Mouse (Mus musculus) embryonic facial prominence, embryonic 14.5 days (tissue): Measurements from ENCODE around the gene Rag1. TPM values are rescaled to one million over a fixed set of nuclear protein-coding genes. Genes with fewer than 3 reads are reported as not detected.

Experiments used
- ATAC-seq: fragments of 200-750 bp; cut with Nextera tagmentation; 2 replicates; pipeline ENCODE4 v1.8.0; 2017; ENCODE audit warnings: low read depth, moderate number of reproducible peaks, moderate TSS enrichment
- DNase-seq: peaks from one replicate; pipeline ENCODE4 v3.0.0-alpha.2; 2015; ENCODE audit warnings: low spot score
- H3K27ac ChIP-seq: fragments of 300-500 bp; sonication (generic); replicated peaks from 2 replicates; pipeline ENCODE4 v1.5.1; 2014; ENCODE audit warnings: low read depth, mild to moderate bottlenecking, low read length, moderate library complexity
- H3K27me3 ChIP-seq: fragments of 300-500 bp; sonication (generic); replicated peaks from 2 replicates; pipeline ENCODE4 v1.6.1; 2014; ENCODE audit warnings: low read length; ENCODE audit not compliant: control insufficient read depth, insufficient read depth
- H3K36me3 ChIP-seq: fragments of 300-500 bp; sonication (generic); 2 replicates; pipeline ENCODE4 v1.6.1; 2014; ENCODE audit warnings: low read length, mixed read lengths; ENCODE audit not compliant: control insufficient read depth, insufficient read depth
- H3K4me1 ChIP-seq: fragments of 300-500 bp; sonication (generic); 2 replicates; pipeline ENCODE4 v1.6.1; 2014; ENCODE audit warnings: antibody characterized with exemption, low read length; ENCODE audit not compliant: control insufficient read depth, insufficient read depth
- H3K4me2 ChIP-seq: fragments of 300-500 bp; sonication (generic); 2 replicates; pipeline ENCODE4 v1.6.1; 2014; ENCODE audit warnings: low read depth, mild to moderate bottlenecking, low read length, moderate library complexity, mixed read lengths
- H3K4me3 ChIP-seq: fragments of 300-500 bp; sonication (generic); 2 replicates; pipeline ENCODE4 v1.5.1; 2014; ENCODE audit warnings: low read depth, mild to moderate bottlenecking, low read length
- H3K9ac ChIP-seq: fragments of 300-500 bp; sonication (generic); 2 replicates; pipeline ENCODE4 v1.6.1; 2014; ENCODE audit warnings: low read depth, mild to moderate bottlenecking, low read length, moderate library complexity, mixed read lengths
- H3K9me3 ChIP-seq: fragments of 300-500 bp; sonication (generic); 2 replicates; pipeline ENCODE4 v1.6.1; 2016; ENCODE audit warnings: low read length; ENCODE audit not compliant: control insufficient read depth
- WGBS: fragments of 180-500 bp; shearing (Covaris S2); extraction: QIAGEN DNeasy Blood & Tissue Kit; methylation state at CpG from one replicate; pipeline ENCODE4 v1.1.7; 2014; 5-methylcytosine and 5-hydroxymethylcytosine counted together
- polyA plus RNA-seq: library from polyadenylated mRNA; unstranded; fragments of >200 nt; fragmentation: Nextera tagmentation; extraction: Ambion mirVana; gene quantifications from 2 replicates; pipeline ENCODE4 v1.2.1, GENCODE M21; 2014

Gene Rag1
- polyA plus RNA-seq, 1 experiment from 2014 or later = 0.33 TPM

DNA sequence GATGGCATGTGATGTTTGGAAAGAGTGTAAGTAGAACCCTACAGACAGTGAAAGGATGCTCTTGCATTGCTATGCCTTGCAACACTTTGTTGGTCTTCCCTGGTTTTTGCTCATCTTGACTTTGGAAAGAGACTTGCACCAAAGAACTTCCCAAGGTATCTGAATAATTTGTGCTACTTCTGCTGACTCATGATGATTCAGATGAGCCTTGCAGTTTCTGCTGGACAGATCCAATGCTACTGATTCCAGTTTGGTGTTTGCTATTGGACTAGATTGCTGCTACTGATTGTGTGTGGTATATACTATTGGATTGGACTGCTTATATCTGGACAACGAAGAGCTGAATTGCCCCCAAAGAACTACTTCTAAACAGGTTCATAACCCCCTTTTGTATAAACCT lies 46.2 kb downstream of the Rag1 start:
- Histone ChIP-seq H3K27ac (no peak overlapping the region), H3K9me3 (no peaks in the 10 kb centered on the region), H3K36me3 (no peaks in the 10 kb centered on the region), H3K27me3 (no peaks in the 10 kb centered on the region), H3K4me2 (no peak overlapping the region), H3K9ac (no peak overlapping the region), H3K4me1 (peaks cover 32% of the 10 kb centered on the region), H3K4me3 (no peak overlapping the region)
- ATAC-seq (no peak), DNase-seq (no peak)
- WGBS = 92% methylated on average over 1 of the region's 1 CpGs

DNA sequence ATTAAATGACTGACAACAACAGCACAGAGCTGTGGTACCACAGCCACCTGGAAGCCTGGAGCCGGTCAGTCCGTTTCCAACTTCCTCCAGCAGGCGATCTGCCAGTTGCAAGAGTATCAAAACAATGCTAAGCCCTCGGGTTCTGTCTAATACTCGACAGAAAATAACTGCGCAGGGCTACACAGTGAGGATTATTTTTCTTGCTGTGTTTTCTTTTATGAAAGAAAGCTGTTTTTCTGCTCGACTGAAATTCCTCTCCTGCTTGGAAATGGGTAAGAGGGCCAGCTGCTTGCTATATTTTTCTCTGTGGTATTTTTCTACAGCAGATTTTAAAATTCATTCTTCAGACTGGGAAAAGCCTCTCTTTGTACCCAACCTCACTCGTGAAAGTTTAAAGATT lies 48.6 kb downstream of the Rag1 start:
- Histone ChIP-seq H3K36me3 (no peaks in the 10 kb centered on the region), H3K27me3 (no peaks in the 10 kb centered on the region), H3K9ac (no peak overlapping the region), H3K4me1 (peaks cover 32% of the 10 kb centered on the region), H3K4me3 (no peak overlapping the region), H3K27ac (peak overlapping the region; percentile 81), H3K4me2 (peak overlapping the region; percentile 30), H3K9me3 (no peaks in the 10 kb centered on the region)
- DNase-seq (peak; percentile 92), ATAC-seq (peak; percentile 78)
- WGBS = 5% methylated on average over 8 of the region's 8 CpGs

DNA sequence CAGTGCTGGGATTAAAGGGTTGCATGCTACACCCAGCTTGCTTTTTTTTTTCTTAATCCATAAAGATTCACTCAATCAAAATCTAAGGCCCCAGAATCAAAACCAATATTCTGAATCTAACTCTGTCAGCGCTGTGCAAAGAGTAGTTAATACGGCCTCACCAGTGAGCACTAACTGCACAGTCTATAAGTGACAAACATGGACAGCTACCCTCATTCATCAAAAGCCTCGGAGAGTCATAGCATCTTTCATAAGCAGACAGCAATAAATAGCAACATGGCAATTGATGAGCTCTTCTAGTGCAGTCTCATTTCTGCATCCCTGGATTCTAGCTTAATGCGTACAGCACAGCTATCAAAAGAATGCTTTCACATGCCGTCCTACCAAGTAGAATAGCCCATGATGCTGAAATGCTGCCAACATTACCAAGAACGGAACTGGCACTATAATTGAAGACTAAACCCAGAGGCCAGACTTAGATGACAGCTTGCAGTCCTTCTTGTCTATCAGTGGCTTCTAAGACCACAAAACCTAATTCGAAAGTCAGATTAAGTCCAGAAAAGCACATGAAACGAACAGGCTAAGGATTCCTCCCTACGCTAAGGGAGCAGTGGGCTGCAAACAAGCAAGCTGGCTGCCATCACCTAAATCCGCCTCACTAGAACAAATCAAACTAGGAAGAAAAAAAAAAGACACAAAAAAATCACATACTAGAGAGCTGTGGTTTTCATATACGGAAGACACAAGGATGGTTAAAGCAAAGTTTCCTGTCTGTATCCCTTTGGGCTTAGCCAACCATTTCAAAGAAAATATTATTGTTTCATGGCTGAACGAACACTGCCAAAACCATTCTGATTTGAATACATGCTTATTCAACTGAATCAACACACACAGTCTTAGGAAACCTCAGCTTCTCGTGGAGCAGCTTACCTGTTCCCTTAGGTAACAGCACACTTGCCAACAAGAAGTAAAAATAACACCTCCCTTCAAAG lies 50.8 kb downstream of the Rag1 start:
- H3K36me3 ChIP-seq = no peaks in the 10 kb centered on the region
- H3K9ac ChIP-seq = no peak overlapping the region
- 0 out of 2 replicates have a peak overlapping the region, but pooled peaks have one; percentile 18 for H3K4me2 ChIP-seq
- peaks cover 32% of the 10 kb centered on the region for H3K4me1 ChIP-seq
- H3K27me3 ChIP-seq = no peaks in the 10 kb centered on the region
- no peak overlapping the region for H3K27ac ChIP-seq
- DNase-seq = peak; percentile 60
- no peaks in the 10 kb centered on the region for H3K9me3 ChIP-seq
- no peak overlapping the region for H3K4me3 ChIP-seq
- ATAC-seq = no peak
- 48% methylated on average over 13 of the region's 13 CpGs for WGBS

DNA sequence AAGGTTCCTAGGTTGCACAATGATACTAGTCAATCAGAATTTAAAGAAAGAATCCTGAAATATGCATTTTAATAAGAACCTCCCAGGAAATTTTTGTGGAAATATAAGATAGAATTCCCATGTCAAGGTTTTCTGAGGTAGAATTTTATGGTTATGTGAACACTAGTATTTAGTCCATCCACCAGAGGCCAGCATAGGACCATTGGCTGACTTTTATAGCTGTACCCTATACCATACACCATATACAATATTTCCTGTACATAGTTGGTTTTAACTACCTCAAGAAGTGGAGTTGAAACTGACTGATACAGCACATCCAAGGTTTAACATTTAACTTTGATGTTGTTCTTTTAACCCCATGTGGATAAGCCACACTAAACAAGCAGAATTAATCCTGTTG lies 52.1 kb downstream of the Rag1 start:
- Histone ChIP-seq H3K27me3 (no peaks in the 10 kb centered on the region), H3K4me3 (no peak overlapping the region), H3K4me1 (peaks cover 39% of the 10 kb centered on the region), H3K9ac (no peak overlapping the region), H3K27ac (no peak overlapping the region), H3K36me3 (no peaks in the 10 kb centered on the region), H3K4me2 (no peak overlapping the region), H3K9me3 (no peaks in the 10 kb centered on the region)
- ATAC-seq = no peak
- no peak for DNase-seq

DNA sequence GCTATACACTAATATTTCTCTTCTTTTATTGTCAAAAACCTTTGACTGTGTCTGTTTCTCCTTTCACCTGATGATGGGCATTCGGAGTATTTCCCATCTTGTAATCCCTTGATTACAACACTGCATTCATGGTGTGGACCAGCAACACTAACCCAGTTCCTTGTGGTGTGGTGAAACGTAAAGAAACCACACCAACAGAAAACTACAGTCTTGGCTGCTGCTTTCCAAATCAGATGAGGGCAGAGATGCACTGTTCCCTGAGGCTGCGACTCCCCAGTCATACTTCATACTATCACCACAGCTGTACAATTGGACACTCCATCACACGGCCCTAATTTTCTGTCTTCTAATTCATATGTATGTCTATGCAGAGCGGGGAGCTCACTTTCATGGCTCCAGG lies 54.6 kb downstream of the Rag1 start:
- ATAC-seq (no peak), DNase-seq (no peak)
- H3K27ac ChIP-seq = no peak overlapping the region

DNA sequence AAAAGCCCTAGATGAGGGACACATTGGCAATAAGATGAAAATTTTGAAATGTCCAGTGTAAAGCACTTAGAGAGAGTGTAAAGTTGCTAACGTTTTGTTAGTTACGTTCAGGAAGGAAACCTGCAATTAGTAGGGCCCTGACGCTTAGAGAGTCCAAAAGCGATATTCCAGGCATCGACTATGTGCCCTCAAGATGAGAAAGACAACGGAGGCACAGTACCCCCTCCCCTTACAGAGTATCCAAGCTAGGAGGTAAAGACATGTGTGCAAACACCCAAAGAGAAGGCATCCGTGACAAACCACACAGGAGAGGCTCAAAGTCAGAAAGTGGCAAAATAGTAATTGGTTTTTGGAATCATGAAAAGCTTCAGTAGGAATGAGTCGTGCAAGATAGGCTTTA lies 56.4 kb downstream of the Rag1 start:
- H3K4me2 ChIP-seq = no peak overlapping the region
- H3K27me3 ChIP-seq = no peaks in the 10 kb centered on the region
- H3K36me3 ChIP-seq = no peaks in the 10 kb centered on the region
- H3K9me3 ChIP-seq = no peaks in the 10 kb centered on the region
- H3K27ac ChIP-seq = no peak overlapping the region
- H3K4me3 ChIP-seq = no peak overlapping the region
- WGBS = 54% methylated on average over 8 of the region's 8 CpGs
- DNase-seq (no peak), ATAC-seq (peak; percentile 12; the same call in 1 of the 2 replicates)
- no peak overlapping the region for H3K9ac ChIP-seq
- peaks cover 12% of the 10 kb centered on the region for H3K4me1 ChIP-seq

More for the DNA sequence above, 54.6 kb downstream of the Rag1 start:
- H3K4me3 ChIP-seq = no peak overlapping the region
- no peak overlapping the region for H3K4me2 ChIP-seq
- no peaks in the 10 kb centered on the region for H3K27me3 ChIP-seq
- no peaks in the 10 kb centered on the region for H3K9me3 ChIP-seq
- H3K9ac ChIP-seq = no peak overlapping the region
- WGBS = 82% methylated on average over 5 of the region's 5 CpGs
- peaks cover 21% of the 10 kb centered on the region for H3K4me1 ChIP-seq
- H3K36me3 ChIP-seq = no peaks in the 10 kb centered on the region

DNA sequence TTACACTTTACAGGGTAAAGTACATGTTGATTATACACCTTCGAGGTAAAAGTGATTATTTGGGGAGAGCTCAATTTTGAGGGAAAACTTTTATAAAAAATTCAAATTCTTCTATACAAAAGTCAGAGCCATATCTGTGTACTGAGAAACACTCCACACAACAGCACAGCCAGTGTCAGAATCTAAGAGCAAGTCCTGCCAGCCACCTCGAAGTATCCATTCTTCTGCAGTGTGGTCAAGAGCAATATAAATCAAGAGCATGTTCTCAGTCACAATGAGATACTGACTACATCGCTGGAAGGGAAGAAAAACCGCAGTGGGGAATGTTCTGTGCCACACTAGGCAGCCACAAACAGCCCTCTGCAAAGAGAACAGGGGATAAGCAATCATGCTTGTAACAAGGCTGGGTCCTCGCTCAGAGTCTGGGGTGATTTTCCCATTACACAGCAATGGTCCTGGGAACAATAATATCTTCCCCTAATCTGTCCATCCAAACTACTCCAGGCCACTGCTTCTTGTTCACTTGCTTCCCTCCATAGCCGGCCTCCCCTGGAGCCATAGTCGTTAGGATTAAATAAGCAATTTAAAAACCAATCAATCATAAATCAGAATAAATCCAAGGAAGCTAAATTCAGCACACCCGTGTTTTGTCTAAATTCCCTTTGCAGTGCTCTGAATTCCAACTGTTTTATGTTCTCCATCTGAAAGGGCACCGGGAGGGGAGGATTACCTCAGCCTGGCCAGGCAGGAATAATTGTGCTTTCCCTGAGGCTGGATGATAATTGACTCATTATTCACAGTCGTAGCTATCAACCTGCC lies 57.1 kb downstream of the Rag1 start:
- no peak overlapping the region for H3K4me3 ChIP-seq
- no peak overlapping the region for H3K9ac ChIP-seq
- H3K27me3 ChIP-seq = no peaks in the 10 kb centered on the region
- no peaks in the 10 kb centered on the region for H3K36me3 ChIP-seq
- DNase-seq = peak; percentile 68
- H3K4me2 ChIP-seq = no peak overlapping the region
- H3K4me1 ChIP-seq = peaks cover 12% of the 10 kb centered on the region
- WGBS = 26% methylated on average over 10 of the region's 10 CpGs
- no peaks in the 10 kb centered on the region for H3K9me3 ChIP-seq
- ATAC-seq = peak; percentile 76
- peak overlapping the region; percentile 39; the same call in 1 of the 2 replicates for H3K27ac ChIP-seq

DNA sequence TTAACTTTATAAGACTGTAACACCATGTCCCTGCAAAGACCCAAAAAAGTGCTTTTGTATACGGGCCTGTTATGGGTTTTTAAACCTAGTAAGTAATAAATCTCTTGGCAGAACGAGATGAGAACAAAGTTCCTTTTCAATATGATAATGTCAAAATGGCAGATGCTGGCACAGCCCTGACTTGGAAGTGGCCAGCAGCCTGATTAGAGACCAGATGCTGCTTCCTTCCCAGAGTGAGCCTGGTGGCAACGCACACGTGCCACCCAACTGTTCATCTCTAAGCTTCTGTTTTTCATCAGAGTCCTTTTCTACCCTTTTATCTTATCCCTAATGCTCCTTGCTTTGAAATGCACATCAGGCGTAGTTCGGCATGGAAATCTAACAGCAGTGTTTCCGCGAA lies 57.9 kb downstream of the Rag1 start:
- H3K27me3 ChIP-seq = no peaks in the 10 kb centered on the region
- H3K4me1 ChIP-seq = peaks cover 12% of the 10 kb centered on the region
- H3K36me3 ChIP-seq = no peaks in the 10 kb centered on the region
- H3K4me2 ChIP-seq = no peak overlapping the region
- DNase-seq = no peak
- no peaks in the 10 kb centered on the region for H3K9me3 ChIP-seq
- ATAC-seq = no peak
- no peak overlapping the region for H3K27ac ChIP-seq
- no peak overlapping the region for H3K4me3 ChIP-seq
- H3K9ac ChIP-seq = no peak overlapping the region
- 61% methylated on average over 8 of the region's 8 CpGs for WGBS
